Mouse (Mus musculus) limb, embryonic 14.5 days (tissue): Measurements from ENCODE around the gene Wdr45b. TPM values are rescaled to one million over a fixed set of nuclear protein-coding genes. Genes with fewer than 3 reads are reported as not detected.

Source experiments
- ATAC-seq: fragments of 200-750 bp; cut with Nextera tagmentation; 2 replicates; pipeline ENCODE4 v1.8.0; 2017; ENCODE audit warnings: low read depth, moderate number of reproducible peaks, moderate TSS enrichment; ENCODE audit not compliant: low FRiP score
- DNase-seq: peaks from one replicate; pipeline ENCODE4 v3.0.0-alpha.2; 2015; ENCODE audit warnings: low spot score
- H3K27ac ChIP-seq: fragments of 300-500 bp; sonication (generic); replicated peaks from 2 replicates; pipeline ENCODE4 v1.5.1; 2014; ENCODE audit warnings: low read depth, mild to moderate bottlenecking, low read length, moderate library complexity, mixed read lengths
- H3K27me3 ChIP-seq: fragments of 300-500 bp; sonication (generic); 2 replicates; pipeline ENCODE4 v1.6.1; 2014; ENCODE audit warnings: low read length, mixed read lengths; ENCODE audit not compliant: control insufficient read depth, insufficient read depth
- H3K36me3 ChIP-seq: fragments of 300-500 bp; sonication (generic); 2 replicates; pipeline ENCODE4 v1.6.1; 2014; ENCODE audit warnings: mild to moderate bottlenecking, low read length, moderate library complexity, mixed read lengths; ENCODE audit not compliant: control insufficient read depth, insufficient read depth
- H3K4me1 ChIP-seq: fragments of 300-500 bp; sonication (generic); 2 replicates; pipeline ENCODE4 v1.6.1; 2014; ENCODE audit warnings: antibody characterized with exemption, low read length, mixed read lengths; ENCODE audit not compliant: control insufficient read depth, insufficient read depth
- H3K4me2 ChIP-seq: fragments of 300-500 bp; sonication (generic); replicated peaks from 2 replicates; pipeline ENCODE4 v1.6.1; 2014; ENCODE audit warnings: low read depth, mild to moderate bottlenecking, low read length, moderate library complexity; ENCODE audit not compliant: severe bottlenecking
- H3K4me3 ChIP-seq: fragments of 300-500 bp; sonication (generic); replicated peaks from 2 replicates; pipeline ENCODE4 v1.5.1; 2014; ENCODE audit warnings: low read length
- H3K9ac ChIP-seq: fragments of 300-500 bp; sonication (generic); 2 replicates; pipeline ENCODE4 v1.6.1; 2014; ENCODE audit warnings: mild to moderate bottlenecking, low read depth, low read length, moderate library complexity; ENCODE audit not compliant: severe bottlenecking
- H3K9me3 ChIP-seq: fragments of 300-500 bp; sonication (generic); 2 replicates; pipeline ENCODE4 v1.6.1; 2016; ENCODE audit warnings: low read length; ENCODE audit not compliant: control insufficient read depth
- POLR2A ChIP-seq: fragments of 200-500 bp; IDR thresholded peaks from 2 replicates; pipeline ENCODE4 v1.8.0; 2012; ENCODE audit warnings: inconsistent platforms, mild to moderate bottlenecking, moderate library complexity, borderline replicate concordance; ENCODE audit not compliant: insufficient read depth, insufficient read length; ENCODE audit errors: extremely low read depth
- WGBS: fragments of 180-500 bp; shearing (Covaris S2); extraction: QIAGEN DNeasy Blood & Tissue Kit; methylation state at CpG from one replicate; pipeline ENCODE4 v1.1.7; 2014; 5-methylcytosine and 5-hydroxymethylcytosine counted together
- polyA plus RNA-seq, 2 experiments: library from polyadenylated mRNA; depleted of rRNA in 1 of 2; stranded (reverse) in 1 of 2; unstranded in 1 of 2; fragments of >200 nt; fragmentation: Nextera tagmentation in 1 of 2; extraction: Ambion mirVana in 1 of 2; gene quantifications; 2 replicates each; pipeline versions ENCODE4 v1.2.1 to v1.2.3; 2012 to 2014

Wdr45b gene
- polyA plus RNA-seq, 2 experiments: 94.5 to 113 TPM

DNA sequence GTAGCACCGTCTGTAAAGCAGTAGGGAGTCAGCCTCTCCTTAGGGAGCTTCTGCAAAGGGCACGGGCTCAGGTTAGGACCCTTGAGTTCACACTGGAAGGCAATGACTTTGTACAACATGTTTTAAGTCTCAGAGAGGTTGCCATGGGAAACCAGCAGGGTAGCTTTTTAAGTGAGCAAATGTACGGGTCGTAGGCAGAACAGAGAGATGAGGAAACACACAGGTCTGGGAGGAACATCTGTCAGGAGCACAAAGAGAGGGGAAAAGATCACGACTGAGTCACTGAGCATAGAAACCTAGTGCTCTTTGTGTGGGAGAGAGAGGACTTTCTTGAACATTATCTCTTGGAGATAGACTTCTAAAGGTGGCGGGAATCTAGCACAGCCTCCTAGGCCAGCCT, 26.0 kb upstream of the Wdr45b start:
- no peaks in the 10 kb centered on the region for H3K36me3 ChIP-seq
- H3K9ac ChIP-seq: no peak overlapping the region
- H3K27me3 ChIP-seq: no peaks in the 10 kb centered on the region
- 0 out of 2 replicates have a peak, but pooled peaks cover 3% of the 10 kb centered on the region for H3K9me3 ChIP-seq
- no peak overlapping the region for H3K27ac ChIP-seq
- no peak for TF ChIP-seq POLR2A
- WGBS: 58% methylated on average over 6 of the region's 6 CpGs
- no peak overlapping the region for H3K4me2 ChIP-seq
- ATAC-seq (no peak), DNase-seq (no peak)
- no peaks in the 10 kb centered on the region for H3K4me1 ChIP-seq
- no peak overlapping the region for H3K4me3 ChIP-seq

DNA sequence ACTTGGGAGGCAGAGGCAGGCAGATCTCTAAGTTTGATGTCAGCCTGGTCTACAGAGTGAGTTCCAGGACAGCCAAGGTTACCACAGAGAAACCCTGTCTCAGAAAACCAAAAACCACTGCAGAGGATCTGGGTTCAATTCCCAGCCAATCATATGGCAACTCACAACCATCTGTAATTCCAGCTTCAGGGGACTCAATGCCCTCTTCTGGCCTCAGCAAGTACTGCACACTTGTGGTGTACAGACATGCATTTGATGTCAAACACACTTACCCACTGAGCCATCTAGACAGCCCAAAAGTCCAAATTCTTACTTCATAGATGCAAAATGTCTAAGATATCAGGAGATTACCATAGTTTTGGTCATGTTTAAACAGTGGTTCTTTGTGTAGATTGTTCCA, 24.4 kb upstream of the Wdr45b start:
- DNase-seq (no peak), ATAC-seq (no peak)
- Histone ChIP-seq H3K36me3 (no peaks in the 10 kb centered on the region), H3K4me3 (no peak overlapping the region), H3K4me1 (no peaks in the 10 kb centered on the region), H3K9ac (no peak overlapping the region), H3K27me3 (no peaks in the 10 kb centered on the region), H3K9me3 (0 out of 2 replicates have a peak, but pooled peaks cover 3% of the 10 kb centered on the region), H3K4me2 (no peak overlapping the region), H3K27ac (no peak overlapping the region)
- no peak for TF ChIP-seq POLR2A

DNA sequence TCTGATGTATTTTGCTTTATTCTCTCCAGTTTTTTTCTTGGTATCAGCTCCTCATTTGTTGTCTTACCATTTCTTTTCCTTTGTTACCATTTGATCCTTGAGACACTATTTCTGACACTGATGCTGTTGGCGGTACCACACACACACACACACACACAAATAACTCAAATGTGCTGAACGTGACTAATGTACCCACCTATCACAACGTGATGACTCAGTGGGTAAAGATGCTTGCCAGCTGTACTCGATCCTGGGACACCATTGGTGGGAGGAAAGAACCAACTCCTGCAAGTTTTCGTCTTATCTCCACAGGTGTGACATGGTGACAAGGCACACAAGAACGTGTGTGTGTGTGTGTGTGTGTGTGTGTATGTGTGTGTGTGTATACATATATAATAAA, 19.1 kb upstream of the Wdr45b start:
- Histone ChIP-seq H3K4me2 (no peak overlapping the region), H3K27ac (no peak overlapping the region), H3K9me3 (no peaks in the 10 kb centered on the region), H3K27me3 (no peaks in the 10 kb centered on the region), H3K4me1 (no peaks in the 10 kb centered on the region), H3K4me3 (no peak overlapping the region), H3K9ac (no peak overlapping the region), H3K36me3 (no peaks in the 10 kb centered on the region)
- no peak for DNase-seq
- WGBS: 72% methylated on average over 6 of the region's 6 CpGs
- ATAC-seq: no peak
- no peak for TF ChIP-seq POLR2A

DNA sequence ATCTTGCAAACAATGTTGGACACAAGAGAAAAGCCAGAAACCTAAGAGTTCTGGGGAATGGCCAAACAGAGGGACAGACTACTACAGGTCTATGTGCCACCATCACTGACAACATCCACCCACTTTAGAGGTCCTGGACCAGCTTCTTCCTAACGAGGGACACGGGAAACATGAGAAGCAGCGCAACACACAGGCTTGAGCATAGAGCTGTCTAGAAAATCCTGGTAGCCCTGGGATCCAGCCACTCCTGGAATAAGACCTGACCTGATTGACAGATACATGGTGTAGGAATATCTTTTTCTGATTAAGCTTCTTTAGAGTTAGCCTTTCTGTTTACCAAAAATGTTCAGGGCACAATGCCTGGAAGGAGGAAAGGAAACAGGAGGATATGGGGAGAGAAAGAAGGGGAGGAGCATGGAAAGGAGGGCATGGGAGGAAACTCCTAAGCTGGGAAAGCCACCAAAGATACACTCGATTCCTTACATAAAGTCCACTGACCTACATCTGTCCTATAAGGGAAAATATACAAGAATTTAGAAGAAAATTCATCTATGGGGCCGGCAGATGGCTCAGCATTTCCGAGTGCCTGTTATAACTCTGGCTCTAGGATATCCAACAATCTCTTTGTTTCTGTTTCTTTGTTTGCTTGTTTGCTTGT, 16.2 kb upstream of the Wdr45b start:
- WGBS: 72% methylated on average over 6 of the region's 6 CpGs
- H3K27me3 ChIP-seq: no peaks in the 10 kb centered on the region
- no peaks in the 10 kb centered on the region for H3K4me1 ChIP-seq
- H3K9me3 ChIP-seq: no peaks in the 10 kb centered on the region
- no peak overlapping the region for H3K9ac ChIP-seq
- H3K4me2 ChIP-seq: no peak overlapping the region
- DNase-seq (no peak), ATAC-seq (no peak)
- H3K36me3 ChIP-seq: no peaks in the 10 kb centered on the region
- no peak overlapping the region for H3K4me3 ChIP-seq
- H3K27ac ChIP-seq: no peak overlapping the region
- TF ChIP-seq POLR2A: no peak

DNA sequence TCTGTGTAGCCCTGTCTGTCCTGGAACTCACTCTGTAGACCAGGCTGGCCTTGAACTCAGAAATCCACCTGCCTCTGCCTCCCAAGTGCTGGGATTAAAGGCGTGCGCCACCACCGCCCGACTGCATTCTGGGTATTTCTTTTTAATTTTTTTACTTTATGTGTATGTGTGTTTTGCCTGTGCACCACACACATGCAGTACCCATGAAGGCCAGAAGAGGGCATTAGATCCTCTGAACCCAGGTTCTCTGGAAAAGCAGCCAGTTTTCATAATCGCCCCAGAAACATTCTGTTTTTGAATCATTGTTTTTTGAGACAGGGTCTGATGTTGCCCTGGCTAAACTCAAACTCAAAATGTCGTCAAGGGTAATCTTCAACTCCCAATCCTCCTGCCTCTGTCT, 15.4 kb upstream of the Wdr45b start:
- DNase-seq: peak; percentile 15
- Histone ChIP-seq H3K36me3 (no peaks in the 10 kb centered on the region), H3K27me3 (no peaks in the 10 kb centered on the region), H3K27ac (no peak overlapping the region), H3K9ac (no peak overlapping the region), H3K9me3 (no peaks in the 10 kb centered on the region), H3K4me3 (no peak overlapping the region), H3K4me2 (no peak overlapping the region), H3K4me1 (no peaks in the 10 kb centered on the region)
- no peak for TF ChIP-seq POLR2A
- ATAC-seq: no peak
- 63% methylated on average over 6 of the region's 6 CpGs for WGBS
